Mouse (Mus musculus): ENCODE results near the gene Tubb5.

Gene Tubb5

DNA sequence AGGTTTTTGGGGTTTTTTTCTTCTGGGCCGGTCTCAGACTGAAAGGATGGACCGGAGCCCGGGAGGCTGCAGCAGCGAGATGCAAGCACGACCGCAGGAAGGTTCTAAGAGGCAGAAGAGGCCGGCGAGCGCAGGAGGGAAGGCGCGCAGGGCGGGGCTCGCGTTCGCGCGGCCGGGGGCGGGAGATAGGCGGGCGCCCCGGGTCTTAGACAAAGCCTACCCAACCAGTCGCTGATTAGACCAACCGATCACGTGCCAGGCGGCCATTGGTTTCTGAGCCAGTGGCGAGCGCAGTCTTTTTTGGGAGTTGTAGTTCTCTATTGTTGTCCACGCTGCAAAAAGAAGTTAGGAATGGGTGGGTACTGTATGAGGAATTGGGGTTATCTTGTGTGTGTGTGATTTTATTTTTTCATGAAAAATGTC is at the start of gene Tubb5:
TSS of gene Tubb5 (minus strand) at position 185 of the 423 bp plus-strand sequence.
- peak; percentile 97 to 99 for DNase-seq

DNA sequence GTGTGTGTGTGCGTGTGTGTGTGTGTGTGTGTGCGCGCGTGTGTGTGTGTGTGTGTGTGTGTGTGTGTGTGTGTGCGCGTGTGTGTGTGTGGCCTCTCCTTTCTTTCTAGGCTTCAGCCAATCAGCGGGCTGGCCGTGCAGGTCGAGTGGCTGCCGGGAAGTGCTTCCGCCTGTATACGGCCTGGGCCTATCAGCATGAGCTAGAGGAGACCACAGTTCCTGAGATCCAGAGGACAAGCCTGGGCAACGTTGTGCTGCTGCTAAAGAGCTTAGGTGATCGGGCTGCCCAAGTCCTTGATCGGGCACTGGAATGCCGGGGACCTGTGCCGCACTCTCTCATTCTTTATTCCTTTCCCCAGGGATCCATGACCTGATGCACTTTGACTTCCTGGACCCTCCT is 49.6 kb upstream of the Tubb5 start:
- DNase-seq: no peak

DNA sequence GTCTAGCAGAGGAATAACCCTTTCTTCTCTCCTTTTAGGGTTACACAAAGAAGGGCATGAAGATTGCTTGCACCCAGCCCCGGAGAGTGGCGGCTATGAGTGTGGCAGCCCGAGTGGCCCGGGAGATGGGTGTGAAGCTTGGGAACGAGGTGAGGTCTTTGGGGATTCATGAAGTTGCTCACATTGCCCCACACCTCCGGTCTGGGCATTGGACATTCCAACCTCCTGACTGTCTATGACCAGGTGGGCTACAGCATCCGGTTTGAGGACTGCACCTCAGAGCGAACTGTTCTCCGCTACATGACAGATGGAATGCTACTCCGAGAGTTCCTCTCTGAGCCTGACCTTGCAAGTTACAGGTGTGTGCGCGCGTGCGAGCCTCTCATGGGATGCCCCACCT is 45.7 kb upstream of the Tubb5 start:
- no peak for DNase-seq

DNA sequence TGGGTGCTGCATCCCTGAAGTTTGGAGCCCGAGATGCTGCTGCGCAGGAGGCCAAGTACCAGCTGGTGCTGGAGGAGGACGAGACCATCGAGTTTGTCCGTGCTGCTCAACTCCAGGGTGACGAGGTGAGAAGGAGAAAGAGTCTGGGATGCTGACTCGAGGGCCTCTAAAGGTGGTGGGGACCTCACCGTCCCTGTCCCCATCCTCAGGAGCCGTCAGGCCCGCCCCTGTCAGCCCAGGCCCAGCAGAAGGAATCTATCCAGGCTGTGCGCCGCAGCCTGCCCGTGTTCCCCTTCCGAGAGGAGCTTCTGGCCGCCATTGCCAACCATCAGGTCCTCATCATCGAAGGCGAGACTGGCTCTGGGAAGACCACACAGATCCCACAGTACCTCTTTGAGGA is 44.8 kb upstream of the Tubb5 start:
- DNase-seq: no peak

DNA sequence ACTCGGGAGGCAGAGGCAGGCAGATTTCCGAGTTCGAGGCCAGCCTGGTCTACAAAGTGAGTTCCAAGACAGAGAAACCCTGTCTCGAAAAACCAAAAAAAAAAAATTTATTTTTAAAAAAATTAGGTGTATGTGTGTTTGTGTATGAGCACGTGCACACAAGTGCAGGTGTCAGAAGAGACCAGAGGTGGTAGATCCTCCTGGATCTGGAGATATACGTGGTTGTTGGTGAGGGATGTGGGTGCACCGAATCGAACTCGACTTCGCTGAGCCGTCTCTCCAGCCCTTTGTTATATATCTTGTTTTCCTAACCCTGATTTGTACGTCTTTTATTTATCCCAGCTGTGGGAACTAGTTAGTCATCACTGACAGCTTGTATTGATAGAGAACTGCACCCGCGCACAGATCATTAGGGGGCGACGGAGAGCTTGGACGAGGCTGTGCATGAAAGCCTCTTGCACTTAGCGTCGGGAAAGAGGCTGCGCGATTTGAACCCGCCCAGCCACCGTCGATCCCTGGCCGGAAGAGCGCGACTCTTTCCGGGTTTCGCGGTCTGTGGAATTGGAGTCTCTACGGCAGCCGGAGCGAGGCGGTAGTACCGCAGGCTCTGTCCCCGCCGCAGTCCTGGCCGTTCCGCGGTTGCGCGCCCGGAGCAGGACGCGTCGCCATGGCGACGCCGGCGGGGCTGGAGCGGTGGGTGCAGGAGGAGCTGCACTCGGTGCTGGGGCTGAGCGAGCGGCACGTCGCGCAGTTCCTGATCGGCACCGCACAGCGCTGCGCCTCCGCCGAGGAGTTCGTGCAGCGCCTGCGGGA is 41.3 kb upstream of the Tubb5 start, which contains the start of gene Dhx16:
TSS of gene Dhx16 (plus strand) at position 575 of the 813 bp plus-strand sequence.
- peak; percentile 96 for DNase-seq

DNA sequence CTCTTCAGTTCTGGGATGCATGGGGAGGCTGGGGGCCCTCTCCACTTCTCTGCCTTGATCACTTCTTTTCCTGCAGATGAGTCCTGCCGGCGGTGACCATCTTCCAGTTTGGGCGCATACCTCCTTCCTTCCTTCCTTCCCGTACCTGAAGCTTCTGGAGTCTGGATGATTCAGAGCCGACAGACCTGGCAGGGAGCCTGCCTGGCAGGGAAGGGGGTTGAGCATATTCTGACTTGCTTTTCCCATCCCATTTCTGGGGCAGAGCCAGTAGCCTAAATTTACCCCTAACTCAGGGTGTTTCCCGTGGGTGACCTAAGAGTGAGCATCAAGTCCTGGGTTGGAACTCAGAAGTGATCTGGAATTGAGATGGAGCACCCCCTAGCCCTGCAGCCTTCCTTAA is 36.6 kb upstream of the Tubb5 start:
- no peak for DNase-seq

DNA sequence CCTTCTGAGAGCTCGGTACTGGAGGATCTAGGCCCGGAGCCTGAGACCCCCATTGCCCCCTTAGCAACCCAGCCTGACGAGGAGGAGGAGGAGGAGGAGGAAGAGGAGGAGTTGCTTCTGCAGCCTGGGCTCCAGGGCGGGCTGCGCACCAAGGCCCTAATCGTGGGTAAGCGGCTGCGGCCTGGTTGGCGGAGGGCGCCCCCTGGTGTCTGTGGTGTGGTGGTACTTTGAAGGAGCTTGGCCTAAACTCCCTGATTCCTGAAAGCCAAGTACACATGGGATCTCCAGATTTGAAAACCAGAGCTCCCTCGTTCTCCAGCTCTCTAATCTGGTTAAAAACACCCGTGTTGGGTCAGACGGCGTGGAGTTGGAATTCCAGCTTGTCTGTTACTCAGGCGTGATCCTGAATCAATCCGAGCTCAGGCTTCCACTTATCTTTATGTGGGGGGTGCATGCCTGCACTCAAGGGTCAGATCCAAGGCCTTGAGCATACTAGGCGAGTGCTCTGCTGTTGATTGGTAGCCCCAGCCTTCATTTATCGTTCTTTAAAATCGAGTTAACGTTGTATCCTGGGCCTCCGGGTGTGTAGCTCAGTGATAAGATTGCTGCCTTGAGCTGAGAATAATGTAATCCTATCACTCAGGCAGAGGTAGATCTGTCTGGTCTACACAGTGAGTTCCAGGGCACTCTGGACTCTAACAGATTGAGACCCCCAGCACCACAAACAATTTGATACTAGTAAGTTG is 35.8 kb upstream of the Tubb5 start:
- peak; percentile 90 to 93 for DNase-seq

DNA sequence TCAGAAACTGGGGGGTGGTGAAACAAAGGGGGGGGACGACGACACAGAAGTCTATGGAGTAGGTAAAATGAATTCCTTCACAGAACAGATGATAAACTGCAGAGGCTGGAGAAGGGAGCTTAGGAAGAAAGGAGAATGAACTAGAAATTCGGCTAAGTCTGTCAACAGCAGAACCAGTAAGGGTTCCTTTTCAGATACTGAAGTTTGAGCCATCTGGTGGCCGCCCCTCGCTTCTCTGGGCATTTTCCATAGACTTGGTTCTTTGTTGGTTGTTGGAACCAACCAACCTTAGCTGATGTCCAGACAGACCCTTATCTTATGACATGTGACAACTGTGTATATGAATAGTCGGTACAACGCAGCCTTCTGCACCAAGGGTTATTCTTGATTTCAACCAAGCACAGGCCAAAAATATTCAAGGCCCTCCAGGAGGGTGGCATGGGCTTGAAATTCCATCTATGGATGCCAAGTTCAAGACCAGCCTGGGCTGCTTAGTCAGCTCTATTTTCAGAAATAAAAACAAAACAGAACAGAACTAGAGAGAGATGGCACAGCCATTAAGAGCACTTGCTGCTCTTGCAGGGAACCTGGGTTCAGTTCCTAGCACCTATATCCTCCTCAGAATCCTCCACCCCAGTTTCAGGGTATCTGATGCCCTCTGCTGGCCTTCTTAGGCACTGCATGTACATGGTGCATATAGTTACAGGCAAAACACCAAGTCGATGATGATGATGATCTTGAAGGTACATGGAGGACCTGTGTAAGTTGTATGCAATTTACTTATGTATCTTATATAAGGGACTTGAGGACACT is 33.0 kb upstream of the Tubb5 start:
- DNase-seq: peak in 1 of 2 experiments; percentile 62

DNA sequence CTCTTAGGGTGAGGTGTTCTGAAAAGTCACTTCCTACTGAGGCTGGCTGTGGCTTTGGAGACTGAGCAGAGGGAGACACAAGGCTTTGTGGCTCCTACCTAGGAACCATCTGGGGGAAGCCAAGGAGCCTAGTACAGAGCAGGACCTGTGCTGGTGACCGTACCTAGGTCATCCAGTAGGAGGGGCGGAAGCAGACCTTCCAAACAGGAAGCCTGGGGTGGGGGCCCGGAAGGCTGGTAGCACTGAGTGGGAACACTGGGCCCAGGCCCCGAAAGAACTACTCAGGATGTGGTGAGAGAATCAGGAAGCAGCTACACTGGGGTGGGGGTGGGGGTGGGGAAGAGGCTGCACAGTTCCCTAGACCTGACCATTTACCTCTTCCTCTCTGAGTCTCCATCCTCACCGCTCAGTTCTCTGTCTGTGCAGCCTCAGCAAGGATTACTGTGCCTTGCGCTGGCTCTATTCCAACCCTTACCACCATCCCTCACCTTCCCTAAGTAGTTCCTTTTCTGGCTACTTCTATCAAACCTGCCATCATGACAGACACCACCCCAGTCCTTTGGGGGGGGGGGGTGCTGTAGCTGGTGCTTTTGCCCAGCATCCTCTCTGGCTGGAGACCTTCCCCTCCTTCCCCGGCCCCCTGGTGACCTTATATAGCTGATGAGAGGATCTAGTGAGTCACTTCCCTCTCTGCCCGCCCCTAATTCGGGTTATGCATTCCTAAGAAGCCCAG is 32.2 kb upstream of the Tubb5 start:
- peak; percentile 84 to 90 for DNase-seq

DNA sequence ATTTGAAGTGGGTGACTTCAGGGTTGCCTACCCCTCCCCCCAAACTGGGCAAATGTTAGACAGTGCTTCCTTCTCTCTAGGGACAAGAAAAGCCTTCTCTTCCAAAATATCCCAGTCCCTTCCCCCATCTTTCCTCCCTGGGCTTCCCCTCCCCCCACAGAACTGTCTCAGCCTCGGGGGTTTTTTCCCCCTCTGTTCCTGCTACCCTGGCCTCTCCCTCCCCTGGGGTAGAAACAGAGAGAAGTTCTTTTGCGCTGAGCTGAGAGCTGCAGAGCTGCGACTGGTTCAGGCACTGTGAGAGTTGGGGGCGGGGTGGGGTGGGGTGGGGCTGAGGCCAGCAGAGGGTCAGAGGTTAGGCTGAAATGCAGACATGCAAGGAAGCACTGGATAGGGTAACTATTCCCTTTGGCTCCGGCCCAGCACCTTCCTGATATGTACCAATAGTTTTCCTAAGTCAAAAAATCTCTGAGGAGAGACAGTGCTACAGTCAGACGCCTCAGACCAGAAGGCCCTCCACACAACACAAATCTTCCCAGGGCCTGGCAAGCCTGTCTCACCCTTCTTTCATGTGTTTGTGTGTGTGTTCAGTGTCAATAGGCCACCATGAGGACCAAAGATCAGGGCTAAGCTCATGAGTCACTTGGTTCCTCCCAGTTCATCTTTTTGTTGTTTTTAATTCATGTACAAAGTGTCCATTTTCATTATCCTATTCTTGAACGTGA is 31.4 kb upstream of the Tubb5 start:
- peak; percentile 57 to 66 for DNase-seq

DNA sequence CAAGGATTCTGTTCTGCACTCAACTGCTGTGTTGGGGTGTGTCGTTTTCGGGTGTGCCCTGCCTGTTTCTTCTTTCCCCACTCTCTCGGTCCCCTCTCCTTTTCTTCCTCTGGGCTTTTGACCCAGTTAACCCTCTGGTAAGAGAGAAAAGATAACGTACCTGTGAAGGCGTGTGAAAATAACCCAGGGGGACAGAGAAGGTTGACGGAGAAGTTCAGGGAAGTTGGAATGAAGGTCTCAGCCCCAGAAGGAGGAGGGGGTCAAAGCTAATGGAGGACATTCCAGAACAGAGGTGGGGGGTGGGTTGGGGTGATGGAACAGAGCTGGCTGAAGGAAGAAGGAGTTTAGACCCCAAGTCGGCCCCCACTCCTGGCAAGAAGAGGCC is 30.8 kb upstream of the Tubb5 start:
- no peak for DNase-seq

DNA sequence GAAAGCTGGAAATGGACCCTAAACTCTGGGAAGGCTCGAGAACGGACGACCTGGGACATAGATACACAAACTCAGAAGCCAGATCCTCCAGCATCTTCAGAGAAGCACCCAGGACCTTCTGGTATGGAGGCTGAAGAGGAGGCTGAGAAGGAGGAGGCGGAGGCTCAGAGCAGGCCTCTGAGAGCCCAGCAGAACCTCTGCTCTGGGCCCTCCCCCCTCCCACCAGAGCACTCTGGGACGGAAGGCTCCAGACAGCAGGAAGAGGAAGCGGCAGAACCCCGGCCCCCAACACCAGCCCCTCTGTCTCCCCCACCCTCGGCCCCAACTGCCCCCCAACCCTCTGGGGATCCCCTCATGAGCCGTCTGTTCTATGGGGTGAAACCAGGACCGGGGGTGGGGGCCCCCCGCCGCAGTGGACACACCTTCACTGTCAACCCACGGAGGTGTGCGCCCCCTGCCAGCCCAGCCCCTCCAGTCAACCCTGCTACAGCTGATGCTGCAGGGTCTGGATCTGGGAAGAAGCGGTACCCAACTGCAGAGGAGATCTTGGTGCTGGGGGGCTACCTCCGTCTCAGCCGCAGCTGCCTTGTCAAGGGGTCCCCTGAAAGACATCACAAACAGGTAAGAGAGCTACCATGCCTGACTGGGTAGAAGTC is 30.2 kb upstream of the Tubb5 start:
- DNase-seq: peak; percentile 62 to 69

DNA sequence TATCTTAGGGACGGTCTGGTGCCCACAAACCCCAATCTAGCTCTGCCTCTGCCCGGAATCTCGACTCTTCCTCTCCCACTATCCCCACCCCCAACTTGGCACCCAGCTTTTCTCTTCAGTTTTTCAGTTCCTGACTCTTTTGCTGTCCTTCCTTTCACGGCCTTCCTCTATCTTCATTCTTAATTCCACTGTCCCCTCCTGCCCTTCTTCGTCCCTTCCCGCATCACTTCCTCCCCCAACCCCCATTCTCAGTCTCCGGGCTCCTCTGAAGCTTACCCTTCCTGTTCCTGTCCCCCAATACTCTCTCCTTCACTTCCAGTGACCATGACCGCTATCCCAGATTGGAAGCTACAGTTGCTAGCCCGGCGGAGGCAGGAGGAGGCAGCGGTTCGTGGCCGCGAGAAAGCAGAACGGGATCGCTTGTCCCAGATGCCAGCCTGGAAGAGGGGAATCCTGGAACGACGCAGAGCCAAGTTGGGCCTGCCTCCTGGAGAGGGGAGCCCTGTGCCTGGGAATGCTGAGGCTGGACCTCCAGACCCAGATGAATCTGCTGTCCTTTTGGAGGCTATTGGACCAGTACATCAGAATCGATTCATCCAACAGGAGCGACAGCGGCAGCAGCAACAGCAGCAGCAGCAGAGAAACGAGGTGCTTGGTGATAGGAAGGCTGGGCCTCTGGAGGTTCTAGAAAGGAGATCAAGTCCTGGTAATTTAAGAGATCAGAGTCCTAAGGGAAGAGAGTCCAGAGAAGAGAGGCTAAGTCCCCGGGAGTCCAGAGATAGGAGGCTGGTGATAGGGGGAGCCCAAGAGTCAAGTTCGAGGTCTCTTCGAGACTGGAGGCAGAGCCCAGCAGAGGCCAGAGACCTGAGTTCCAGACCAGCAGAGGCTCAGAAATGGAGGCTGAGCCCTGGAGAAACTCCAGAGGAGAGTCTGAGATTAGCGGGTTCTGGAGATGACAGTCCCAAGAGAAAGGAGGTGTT is 29.1 kb upstream of the Tubb5 start:
- peak; percentile 53 to 71 for DNase-seq

DNA sequence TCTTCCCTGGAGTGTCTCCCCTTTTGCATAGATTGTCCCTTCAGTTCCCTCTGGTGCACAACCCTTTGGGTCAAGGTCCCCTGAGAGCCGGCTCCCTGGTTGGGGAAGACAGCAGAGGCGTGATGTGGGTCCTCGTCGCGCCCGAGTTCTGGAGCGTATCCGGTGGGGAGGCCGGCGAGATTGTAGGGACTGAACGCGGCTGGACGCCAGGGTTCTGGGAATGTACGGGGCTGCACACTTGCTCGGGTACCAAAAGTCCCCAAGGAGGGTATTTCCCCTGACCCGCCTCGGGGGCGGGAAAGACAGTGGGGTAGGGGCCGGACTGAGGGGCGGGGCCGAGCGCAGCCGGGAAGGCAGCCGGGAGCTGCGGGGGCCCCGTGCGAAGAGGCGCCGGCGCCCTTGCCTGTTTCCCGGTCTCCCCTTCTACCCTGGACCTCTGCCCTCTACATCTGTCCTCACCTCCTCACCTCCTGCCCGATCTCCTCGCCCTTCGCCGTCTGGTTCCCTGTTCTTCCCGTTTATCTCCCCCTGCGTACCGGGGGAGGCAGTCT is 28.2 kb upstream of the Tubb5 start:
- peak; percentile 75 to 84 for DNase-seq

DNA sequence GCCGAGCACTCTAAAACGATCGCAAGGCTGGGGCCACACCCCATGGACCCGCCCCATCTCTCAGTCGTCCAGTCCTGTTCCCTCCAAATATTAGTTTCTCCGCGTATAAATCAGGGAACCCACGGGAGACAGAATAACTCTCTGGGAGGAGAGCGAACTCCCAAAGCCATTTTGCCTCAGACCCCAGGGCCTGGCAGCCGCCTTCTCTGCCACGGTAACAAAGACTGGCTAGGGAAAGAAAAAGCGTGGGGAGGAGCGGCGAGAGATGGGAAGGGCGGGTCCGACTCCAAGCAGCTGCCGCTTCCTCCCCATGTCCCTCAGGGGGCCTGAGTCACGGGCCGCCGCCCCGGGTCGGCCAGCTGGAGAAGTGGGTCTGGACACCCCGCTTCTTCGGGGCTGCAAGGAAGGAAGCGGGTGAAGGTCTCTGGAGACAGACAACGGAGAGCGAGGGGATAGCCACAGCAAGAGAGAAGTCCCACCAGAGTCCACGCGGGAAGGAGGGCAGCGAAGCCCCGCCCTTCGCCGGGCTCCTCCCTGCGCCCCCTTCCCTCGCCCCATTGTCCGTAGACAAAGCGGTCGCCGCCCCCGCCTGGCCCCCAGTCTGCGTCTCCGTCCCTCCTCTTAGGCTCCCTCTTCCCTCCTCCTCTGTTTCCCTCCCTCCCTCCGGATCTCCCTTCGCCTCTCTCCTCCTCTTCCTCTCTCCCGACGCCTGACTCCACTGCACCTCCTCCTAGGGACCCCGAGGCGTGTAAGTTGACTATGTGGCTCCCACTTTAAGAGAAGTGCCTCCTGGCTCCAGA is 27.6 kb upstream of the Tubb5 start, which contains the start of gene Ppp1r18:
TSS of gene Ppp1r18 (plus strand) at position 113 of the 800 bp plus-strand sequence.
- peak; percentile 87 to 92 for DNase-seq

DNA sequence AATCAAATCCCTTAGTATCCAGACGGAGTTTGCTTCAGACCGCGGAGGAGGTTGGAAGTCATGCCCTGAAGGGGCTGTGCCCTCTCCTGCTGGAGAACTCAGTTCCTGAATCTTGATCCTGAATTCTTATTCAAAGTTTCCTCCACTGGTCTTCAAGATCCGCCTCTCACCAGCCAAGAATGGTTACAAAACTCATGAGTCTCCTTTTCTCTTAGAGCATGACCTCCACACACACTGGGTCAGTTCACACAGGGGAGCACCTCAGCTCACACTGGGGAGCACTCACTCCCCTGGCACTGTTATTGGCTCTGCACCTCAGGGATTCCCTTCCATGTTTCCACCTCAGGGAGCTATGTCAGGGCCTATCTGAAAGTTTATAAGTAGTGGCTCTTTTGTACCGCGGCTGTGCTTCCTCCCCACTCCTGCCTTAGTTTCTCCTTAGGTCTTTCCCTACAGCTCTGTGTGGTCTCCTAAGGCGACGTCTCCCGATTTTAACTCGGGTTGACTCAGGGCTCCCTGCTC is 26.8 kb upstream of the Tubb5 start:
- DNase-seq: peak in 1 of 2 experiments; percentile 13

DNA sequence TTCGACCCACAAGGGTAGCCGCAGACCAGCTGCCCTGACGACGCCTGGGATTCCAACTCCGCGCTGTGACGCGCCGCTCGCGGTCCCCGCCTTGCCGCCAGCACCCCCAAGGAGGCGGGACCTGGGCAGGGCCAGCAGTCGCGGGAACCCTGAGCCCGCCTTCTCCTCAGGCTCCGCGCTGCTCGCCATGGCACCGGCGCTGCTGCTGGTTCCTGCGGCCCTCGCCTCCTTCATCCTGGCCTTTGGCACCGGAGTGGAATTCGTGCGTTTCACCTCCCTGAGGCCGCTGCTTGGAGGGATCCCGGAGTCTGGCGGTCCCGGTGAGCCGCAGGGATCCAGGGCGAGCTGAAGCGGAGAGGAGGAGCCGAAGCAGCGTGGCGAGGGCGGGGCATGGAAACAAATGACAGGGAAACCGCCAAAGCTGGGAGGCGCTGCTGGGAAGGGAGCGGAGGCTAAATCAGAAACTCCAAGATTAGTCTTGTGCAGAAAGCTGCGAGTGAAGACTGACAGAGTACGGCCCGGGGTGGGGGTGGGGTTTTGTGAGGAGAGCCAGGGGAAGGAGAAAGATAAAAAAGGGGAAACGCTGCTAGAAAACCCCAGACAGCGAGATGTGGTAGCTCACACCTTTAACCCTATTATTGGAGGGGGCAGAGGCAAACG is 23.2 kb upstream of the Tubb5 start, which contains the start of gene Nrm:
TSS of gene Nrm (plus strand) at position 121 of the 660 bp plus-strand sequence.
- DNase-seq: peak; percentile 93 to 94

DNA sequence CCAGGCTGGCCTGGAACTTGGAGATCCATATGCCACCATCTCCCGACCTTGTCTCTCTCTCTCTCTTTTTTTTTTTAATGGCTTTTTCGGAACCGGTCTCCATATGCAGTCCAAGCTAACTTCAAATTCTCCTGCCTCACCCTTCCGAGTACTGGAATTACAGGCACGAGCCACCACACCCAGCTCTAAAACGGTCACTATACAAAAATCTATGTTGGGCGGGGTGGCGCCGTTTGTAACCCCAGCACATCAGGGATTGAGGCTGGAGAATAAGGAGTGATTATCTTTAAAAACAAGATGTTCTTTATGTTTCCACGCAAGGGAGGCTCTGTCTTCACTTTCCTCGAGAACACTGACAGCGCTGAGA is 22.7 kb upstream of the Tubb5 start:
- no peak for DNase-seq

Data from lung, postnatal 4 days (tissue).